Mouse (Mus musculus) cerebellum, adult 2 months (tissue): ENCODE results near the gene Nop2.

Experiments used
- CTCF ChIP-seq: fragments of 200-500 bp; IDR thresholded peaks from 2 replicates; pipeline ENCODE4 v1.5.1; 2011; ENCODE audit warnings: low read depth, mild to moderate bottlenecking, control low read depth, low read length, moderate library complexity, borderline replicate concordance; ENCODE audit not compliant: insufficient read depth
- POLR2A ChIP-seq: fragments of 200-500 bp; IDR thresholded peaks from 2 replicates; pipeline ENCODE4 v1.6.1; 2011; ENCODE audit warnings: low read length, control low read depth, borderline replicate concordance; ENCODE audit not compliant: insufficient read depth

GRCm38 (mm10) chr6:125082801-125083386 is 48.8 kb upstream of the Nop2 start:
- TF ChIP-seq CTCF (no peak), POLR2A (no peak)
